Mouse (Mus musculus): ENCODE data around the gene Psmg4. TPM values are rescaled to one million over a fixed set of nuclear protein-coding genes. Genes with fewer than 3 reads are reported as not detected.

The Psmg4 gene
- polyA plus RNA-seq, 1 experiment from 2014 or later = 115 TPM

DNA sequence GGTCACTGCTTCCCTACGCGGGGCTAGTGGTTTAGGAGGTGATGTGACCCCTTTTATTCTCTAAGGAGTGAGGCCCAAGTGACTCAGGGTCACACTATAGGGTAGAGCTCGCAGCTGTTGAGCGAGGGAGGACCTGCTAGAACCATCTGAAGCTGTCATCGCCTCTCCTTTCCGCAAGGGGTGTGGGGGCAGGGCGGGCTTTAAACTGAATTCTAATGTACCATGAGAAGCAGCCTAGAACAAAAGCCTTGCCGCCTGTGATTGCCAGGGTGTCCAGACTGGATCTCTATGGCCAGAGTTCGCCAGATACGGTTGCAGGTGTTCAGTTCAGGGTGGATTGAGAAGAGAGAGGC is 31.1 kb upstream of the Psmg4 start:
- WGBS = 1% methylated on average over 10 of the region's 10 CpGs
- peaks cover 64% of the 10 kb centered on the region for H3K4me1 ChIP-seq (replicated peaks)
- peak overlapping the region; percentile 90 for H3K4me3 ChIP-seq

DNA sequence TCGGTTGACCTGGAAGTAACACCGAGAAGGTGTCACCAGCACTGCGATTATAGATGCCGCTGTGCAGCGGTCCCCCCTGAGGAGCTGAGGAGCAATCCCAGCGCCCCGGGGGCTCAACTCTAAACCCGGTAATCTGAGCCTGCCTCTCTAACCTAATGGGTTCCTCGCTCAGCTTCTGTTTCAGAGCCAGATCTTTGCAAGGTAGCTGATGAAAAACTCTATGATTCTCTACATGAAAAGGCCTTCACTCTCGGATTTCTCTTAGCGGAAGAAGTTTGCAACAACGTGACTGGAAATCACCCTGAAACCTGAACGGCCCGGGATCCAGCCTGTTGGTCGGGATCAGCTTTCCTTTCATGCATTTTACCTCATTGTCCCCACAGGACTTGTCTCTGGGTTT is 30.5 kb upstream of the Psmg4 start:
- Histone ChIP-seq H3K27ac (peak overlapping the region; percentile 98), H3K36me3 (peaks cover 18% of the 10 kb centered on the region), H3K27me3 (ENCODE audit: insufficient read depth, poor library complexity, severe bottlenecking) (no peaks in the 10 kb centered on the region), H3K9me3 (no peaks in the 10 kb centered on the region), H3K4me3 (peak overlapping the region; percentile 90), H3K4me1 (replicated peaks) (peaks cover 64% of the 10 kb centered on the region)
- peak; percentile 54 for DNase-seq (ENCODE audit: low spot score)
- under 1% methylated on average over 15 of the region's 15 CpGs for WGBS

More for the DNA sequence above, 31.1 kb upstream of the Psmg4 start:
- H3K36me3 ChIP-seq = peaks cover 23% of the 10 kb centered on the region
- peak; percentile 92 for DNase-seq (ENCODE audit: low spot score)
- H3K9me3 ChIP-seq = no peaks in the 10 kb centered on the region
- H3K27ac ChIP-seq = peak overlapping the region; percentile 98
- no peaks in the 10 kb centered on the region for H3K27me3 ChIP-seq (ENCODE audit: insufficient read depth, poor library complexity, severe bottlenecking)

DNA sequence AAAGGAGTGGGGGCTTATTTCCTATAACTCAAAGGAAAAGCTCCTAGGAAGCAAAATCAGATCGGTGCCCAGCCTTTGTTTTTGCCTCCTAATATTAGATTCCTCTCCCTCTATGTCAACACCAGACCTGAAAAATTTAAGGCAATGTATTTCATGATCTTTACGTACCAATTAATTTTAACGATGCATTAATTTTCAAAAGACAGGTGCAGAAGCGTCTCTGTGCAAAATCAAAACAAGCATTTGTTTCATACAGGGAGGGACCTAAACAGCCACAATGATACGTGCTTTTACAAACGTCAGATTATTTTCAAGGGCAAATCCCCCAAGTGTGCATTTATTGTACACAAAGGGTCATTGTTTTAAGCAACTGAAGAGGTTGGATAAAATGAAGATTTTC is 29.9 kb upstream of the Psmg4 start:
- Histone ChIP-seq H3K36me3 (peaks cover 16% of the 10 kb centered on the region), H3K4me1 (replicated peaks) (peaks cover 63% of the 10 kb centered on the region), H3K27me3 (ENCODE audit: insufficient read depth, poor library complexity, severe bottlenecking) (no peaks in the 10 kb centered on the region), H3K4me3 (peak overlapping the region; percentile 90), H3K27ac (peak overlapping the region; percentile 98), H3K9me3 (no peaks in the 10 kb centered on the region)
- WGBS = 11% methylated on average over 6 of the region's 6 CpGs
- no peak for DNase-seq (ENCODE audit: low spot score)

DNA sequence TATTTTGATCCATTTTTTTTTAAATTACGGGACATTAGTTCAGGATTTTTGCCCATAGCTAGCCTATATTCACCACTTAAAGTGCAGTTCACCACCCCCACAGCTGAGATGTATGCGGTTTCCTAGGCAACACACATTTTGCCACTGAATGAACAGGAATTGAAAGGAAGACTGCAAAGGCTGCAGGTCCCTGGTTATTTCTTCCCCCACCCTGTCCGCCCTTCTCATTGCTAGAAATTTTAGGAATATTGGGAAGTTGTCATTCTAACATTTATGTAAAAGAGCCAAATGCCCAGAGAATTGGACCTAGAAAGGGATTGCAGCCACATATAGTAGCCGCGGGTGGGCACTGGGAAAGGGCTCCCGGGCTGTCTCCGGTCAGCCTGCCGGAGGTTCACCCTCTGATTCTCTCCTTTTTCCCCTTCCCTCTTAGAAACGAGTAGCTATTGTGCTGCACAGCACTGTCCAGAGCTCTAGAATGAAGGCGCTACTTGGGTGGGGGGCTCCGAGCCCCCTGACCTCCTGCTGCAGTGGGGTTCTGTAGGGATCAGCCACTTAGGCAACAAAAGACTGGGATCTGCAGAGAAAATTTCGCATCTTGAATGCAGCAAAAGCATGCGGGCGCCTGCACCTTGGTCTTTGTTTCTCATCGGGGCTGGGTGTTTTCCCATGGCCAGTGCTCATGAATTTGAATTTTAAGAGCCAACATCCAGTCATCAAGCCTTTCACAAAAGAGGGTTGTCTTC is 29.3 kb upstream of the Psmg4 start:
- peaks cover 10% of the 10 kb centered on the region for H3K36me3 ChIP-seq
- peak; percentile 82 for DNase-seq (ENCODE audit: low spot score)
- peaks cover 57% of the 10 kb centered on the region for H3K4me1 ChIP-seq (replicated peaks)
- no peaks in the 10 kb centered on the region for H3K27me3 ChIP-seq (ENCODE audit: insufficient read depth, poor library complexity, severe bottlenecking)
- 4% methylated on average over 15 of the region's 15 CpGs for WGBS
- no peaks in the 10 kb centered on the region for H3K9me3 ChIP-seq
- peak overlapping the region; percentile 90 for H3K4me3 ChIP-seq
- H3K27ac ChIP-seq = peak overlapping the region; percentile 98

DNA sequence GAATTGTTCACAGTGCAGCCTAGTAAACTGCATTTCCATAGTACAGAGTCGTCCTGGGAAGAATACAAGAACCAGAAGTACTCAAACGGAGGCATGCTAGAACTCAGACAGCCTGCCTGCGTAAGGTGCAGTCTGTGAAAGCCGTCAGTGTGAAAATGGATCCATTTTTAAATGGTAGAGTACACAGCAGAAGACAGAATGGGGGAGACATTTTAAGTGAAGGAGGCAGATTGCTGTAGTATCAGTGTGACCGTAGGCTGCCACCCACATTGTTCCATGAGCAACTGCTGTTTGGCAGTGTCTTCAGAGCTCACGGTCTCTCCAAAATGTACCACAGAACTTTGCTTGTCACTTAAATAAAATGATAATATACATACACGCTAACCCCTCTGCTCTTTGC is 28.5 kb upstream of the Psmg4 start:
- no peaks in the 10 kb centered on the region for H3K27me3 ChIP-seq (ENCODE audit: insufficient read depth, poor library complexity, severe bottlenecking)
- H3K4me1 ChIP-seq (replicated peaks) = peaks cover 51% of the 10 kb centered on the region
- no peak for DNase-seq (ENCODE audit: low spot score)
- H3K36me3 ChIP-seq = 0 out of 2 replicates have a peak, but pooled peaks cover 3% of the 10 kb centered on the region
- H3K27ac ChIP-seq = peak overlapping the region; percentile 98
- H3K4me3 ChIP-seq = peak overlapping the region; percentile 90
- no peaks in the 10 kb centered on the region for H3K9me3 ChIP-seq
- WGBS = 34% methylated on average over 7 of the region's 7 CpGs

DNA sequence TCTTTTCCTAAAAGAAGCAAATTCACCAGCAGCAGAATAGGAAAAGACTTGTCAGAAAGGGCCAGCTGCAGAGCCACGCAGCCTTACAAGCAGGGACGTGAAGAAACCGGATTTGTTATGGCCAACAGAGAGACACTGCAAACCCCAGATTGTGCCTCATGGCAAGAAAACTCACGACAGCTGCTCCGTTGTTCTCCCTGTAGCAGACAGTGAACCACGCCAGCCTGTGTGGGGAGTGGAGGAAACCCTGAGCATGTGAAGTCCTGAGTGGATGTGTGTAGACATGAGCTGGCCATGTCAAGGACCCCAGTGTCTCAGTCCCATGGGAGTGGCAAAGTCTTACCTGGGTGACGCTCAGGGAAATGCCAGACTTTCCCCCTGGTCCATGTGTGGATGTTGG is 26.2 kb upstream of the Psmg4 start:
- Histone ChIP-seq H3K4me1 (replicated peaks) (peaks cover 41% of the 10 kb centered on the region), H3K9me3 (no peaks in the 10 kb centered on the region), H3K27ac (peak overlapping the region; percentile 78), H3K4me3 (no peak overlapping the region), H3K36me3 (no peaks in the 10 kb centered on the region), H3K27me3 (ENCODE audit: insufficient read depth, poor library complexity, severe bottlenecking) (no peaks in the 10 kb centered on the region)
- DNase-seq (ENCODE audit: low spot score) = no peak
- WGBS = 71% methylated on average over 7 of the region's 7 CpGs

DNA sequence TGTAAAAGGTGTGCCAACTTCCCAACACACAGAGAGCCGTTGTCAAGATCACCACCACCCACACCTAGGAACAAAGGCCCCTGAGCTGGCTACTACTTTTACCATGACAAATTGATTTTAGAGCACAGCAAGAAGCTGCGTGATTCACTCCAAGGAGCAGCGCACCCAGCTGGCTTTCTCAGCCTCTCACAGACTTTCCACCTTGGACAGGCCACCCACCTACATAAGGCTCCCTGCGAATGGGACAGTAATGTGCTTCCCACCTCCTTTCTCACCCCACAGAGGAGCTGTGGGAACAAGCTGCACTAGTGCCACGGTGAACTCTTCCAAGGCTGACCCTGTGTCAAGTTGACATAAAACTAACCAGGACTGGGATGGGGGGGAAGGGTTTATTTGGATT is 19.4 kb upstream of the Psmg4 start:
- Histone ChIP-seq H3K4me1 (replicated peaks) (peaks cover 29% of the 10 kb centered on the region), H3K27ac (peak overlapping the region; percentile 64), H3K27me3 (ENCODE audit: insufficient read depth, poor library complexity, severe bottlenecking) (no peaks in the 10 kb centered on the region), H3K36me3 (no peaks in the 10 kb centered on the region), H3K9me3 (no peaks in the 10 kb centered on the region), H3K4me3 (no peak overlapping the region)
- no peak for DNase-seq (ENCODE audit: low spot score)
- WGBS = 38% methylated on average over 5 of the region's 5 CpGs

DNA sequence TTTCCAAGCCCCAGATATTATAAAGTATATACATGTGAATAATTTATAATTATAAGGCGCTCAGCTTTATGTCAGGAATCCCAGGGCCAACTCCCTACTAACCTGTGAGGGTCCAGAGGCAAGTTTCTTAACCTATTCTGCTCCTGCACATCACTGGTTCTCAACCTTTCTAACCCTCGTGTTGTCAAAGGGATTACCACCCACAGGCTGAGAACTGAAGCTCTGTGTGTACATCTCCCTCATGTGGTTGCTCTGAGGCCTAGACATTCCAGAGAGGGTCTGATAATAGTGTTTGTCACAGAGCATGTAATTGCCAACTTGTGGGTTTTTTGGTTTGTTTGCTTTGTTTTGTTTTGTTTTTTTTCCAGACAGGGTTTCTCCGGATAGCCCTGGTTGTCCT is 15.8 kb upstream of the Psmg4 start:
- Histone ChIP-seq H3K4me1 (replicated peaks) (peaks cover 53% of the 10 kb centered on the region), H3K4me3 (no peak overlapping the region), H3K36me3 (no peaks in the 10 kb centered on the region), H3K9me3 (no peaks in the 10 kb centered on the region), H3K27ac (peak overlapping the region; percentile 92), H3K27me3 (ENCODE audit: insufficient read depth, poor library complexity, severe bottlenecking) (no peaks in the 10 kb centered on the region)
- DNase-seq (ENCODE audit: low spot score) = no peak
- WGBS = 58% methylated on average over 3 of the region's 3 CpGs

DNA sequence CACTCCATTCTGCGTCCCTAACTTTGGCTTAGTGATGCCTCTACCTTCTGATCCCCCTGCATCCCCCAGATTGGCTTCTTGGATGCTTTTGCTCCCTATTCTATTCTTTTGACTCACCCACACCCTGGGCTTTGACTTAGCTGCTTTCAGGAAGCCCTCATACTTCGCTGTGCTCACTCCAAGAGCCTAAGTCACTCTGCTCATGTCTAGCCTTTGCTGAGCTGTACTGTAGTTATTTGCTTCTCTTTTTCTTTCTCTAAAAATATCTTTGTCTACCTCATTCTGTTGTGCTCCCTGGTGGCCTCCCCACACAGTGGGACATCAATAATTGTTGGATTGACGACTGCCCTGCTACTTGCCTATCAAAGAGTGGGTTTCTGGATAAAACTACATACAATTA is 14.6 kb upstream of the Psmg4 start:
- Histone ChIP-seq H3K4me1 (replicated peaks) (peaks cover 63% of the 10 kb centered on the region), H3K27ac (peak overlapping the region; percentile 92), H3K36me3 (no peaks in the 10 kb centered on the region), H3K27me3 (ENCODE audit: insufficient read depth, poor library complexity, severe bottlenecking) (no peaks in the 10 kb centered on the region), H3K4me3 (peak overlapping the region; percentile 51), H3K9me3 (no peaks in the 10 kb centered on the region)
- DNase-seq (ENCODE audit: low spot score) = no peak
- WGBS = 53% methylated on average over 3 of the region's 3 CpGs

DNA sequence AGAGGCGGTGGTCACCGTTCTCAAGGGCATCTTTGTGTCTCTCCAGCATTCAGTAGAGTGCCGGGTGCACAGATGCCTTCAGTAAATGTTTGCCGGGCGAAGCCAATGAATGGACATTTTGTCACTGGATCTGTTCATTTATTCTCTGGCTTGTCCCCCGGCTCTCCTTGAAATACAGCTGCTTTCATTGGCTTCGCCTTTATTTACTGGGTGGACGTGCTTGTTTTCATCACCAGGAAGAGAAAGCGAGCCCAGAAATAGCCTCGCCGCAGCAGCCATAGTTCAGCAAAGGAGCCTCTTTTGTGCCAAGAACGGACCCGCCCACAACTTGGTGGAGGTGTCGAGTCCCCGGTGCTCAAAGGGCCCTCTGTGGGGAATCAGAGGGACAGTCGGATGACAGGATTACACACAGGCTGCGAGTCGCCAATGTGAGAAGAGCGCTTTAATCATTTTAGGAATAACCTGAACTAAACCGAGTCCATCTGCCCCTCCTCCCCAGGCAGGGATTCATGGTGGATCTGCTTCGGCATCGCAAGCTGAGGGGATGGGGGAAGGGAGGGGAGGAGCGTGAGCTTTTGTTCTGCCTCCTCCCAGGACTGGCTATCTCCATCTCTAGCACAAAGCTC is 13.9 kb upstream of the Psmg4 start:
- Histone ChIP-seq H3K36me3 (no peaks in the 10 kb centered on the region), H3K4me1 (replicated peaks) (peaks cover 62% of the 10 kb centered on the region), H3K27ac (peak overlapping the region; percentile 92), H3K4me3 (peak overlapping the region; percentile 51), H3K9me3 (no peaks in the 10 kb centered on the region), H3K27me3 (ENCODE audit: insufficient read depth, poor library complexity, severe bottlenecking) (no peaks in the 10 kb centered on the region)
- 2% methylated on average over 23 of the region's 23 CpGs for WGBS
- DNase-seq (ENCODE audit: low spot score) = peak; percentile 88

DNA sequence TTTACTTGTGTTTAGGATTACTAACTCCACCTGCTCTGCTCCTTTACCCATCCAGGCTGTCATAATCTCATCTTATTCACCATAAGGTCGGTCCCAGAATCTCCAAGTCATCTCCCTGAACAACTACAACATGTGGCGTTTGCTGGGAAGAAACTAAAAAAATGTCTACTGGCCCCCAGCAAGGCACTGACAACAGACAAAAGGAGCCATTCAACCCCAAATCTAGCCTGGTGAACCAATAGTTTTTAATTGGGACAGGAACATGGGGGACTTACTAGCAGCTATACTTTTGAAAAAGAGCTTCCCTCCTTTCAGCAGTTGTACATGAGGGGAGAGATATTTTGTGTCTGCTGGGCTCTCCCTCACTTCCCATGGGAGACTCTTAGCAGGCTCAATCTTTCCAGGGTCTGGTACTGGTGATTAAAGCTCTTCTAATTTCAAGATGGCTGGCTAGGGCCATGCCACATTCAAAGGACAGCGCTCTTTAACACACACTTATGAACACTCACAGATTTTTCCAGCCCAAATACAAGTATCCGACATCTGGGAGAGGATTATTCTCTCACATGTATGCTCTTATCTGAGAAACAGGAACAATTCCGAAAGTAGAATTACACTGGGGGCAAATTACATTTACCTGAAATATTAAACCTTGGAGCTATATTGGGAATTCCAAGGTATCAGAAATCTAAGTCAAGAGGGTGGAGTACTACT is 13.1 kb upstream of the Psmg4 start:
- 53% methylated on average over 5 of the region's 5 CpGs for whole genome bisulfite sequencing
- no peaks in the 10 kb centered on the region for H3K27me3 ChIP-seq (ENCODE audit: insufficient read depth, poor library complexity, severe bottlenecking)
- H3K4me1 ChIP-seq (replicated peaks) = peaks cover 66% of the 10 kb centered on the region
- peak overlapping the region; percentile 92 for H3K27ac ChIP-seq
- no peaks in the 10 kb centered on the region for H3K9me3 ChIP-seq
- DNase-seq (ENCODE audit: low spot score) = no peak
- peak overlapping the region; percentile 51 for H3K4me3 ChIP-seq
- H3K36me3 ChIP-seq = no peaks in the 10 kb centered on the region

DNA sequence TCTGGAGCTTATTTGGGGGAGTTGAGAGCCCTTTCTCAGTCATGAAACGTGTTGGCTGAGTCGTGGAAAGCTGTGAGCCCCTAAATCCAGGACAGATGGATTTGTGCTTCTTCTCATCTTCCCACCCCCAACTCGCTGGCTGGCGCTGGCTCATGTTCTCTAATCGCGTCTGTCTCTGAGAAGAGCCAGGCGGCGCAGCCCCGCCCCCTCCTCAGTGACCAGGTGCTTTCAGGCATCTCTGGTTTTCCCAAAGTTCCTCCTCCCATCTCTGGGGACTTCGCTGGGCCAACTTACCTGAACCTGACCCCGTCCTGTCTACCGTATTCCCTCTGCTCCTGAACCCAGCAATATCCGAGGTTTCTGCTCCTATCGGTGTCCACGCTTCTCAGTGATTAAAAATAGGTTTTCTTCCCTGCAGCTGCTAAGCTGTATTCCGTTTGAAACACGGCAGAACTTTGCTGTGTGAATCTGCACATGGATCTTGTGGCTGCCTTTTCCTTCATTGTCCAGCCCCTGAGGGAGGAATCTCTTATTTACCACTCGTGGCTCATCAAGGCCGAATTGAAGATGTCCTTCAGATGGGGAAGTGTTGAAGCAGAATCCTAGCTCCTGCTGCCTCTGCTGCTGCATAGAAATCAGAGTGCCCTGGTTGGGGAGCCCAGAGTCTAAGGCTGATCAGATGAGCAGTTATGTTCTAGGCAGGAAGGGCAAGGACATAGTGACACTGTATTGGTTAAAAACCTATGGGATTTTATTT is 12.3 kb upstream of the Psmg4 start:
- Histone ChIP-seq H3K27ac (peak overlapping the region; percentile 92), H3K9me3 (no peaks in the 10 kb centered on the region), H3K4me3 (peak overlapping the region; percentile 51), H3K4me1 (replicated peaks) (peaks cover 67% of the 10 kb centered on the region), H3K36me3 (no peaks in the 10 kb centered on the region), H3K27me3 (ENCODE audit: insufficient read depth, poor library complexity, severe bottlenecking) (no peaks in the 10 kb centered on the region)
- 17% methylated on average over 19 of the region's 19 CpGs for WGBS
- DNase-seq (ENCODE audit: low spot score) = peak; percentile 47

Measured in hindbrain, embryonic 10.5 days (tissue).